Mouse (Mus musculus) heart, postnatal 0 days (tissue): Measurements from ENCODE around the gene Wnt9b. TPM values are rescaled to one million over a fixed set of nuclear protein-coding genes. Genes with fewer than 3 reads are reported as not detected.

Experiments
- ATAC-seq: fragments of 200-750 bp; cut with Nextera tagmentation; 2 replicates; pipeline ENCODE4 v1.8.0; 2017; ENCODE audit warnings: low read depth, moderate number of reproducible peaks, moderate library complexity; ENCODE audit not compliant: insufficient read depth
- DNase-seq: peaks from one replicate; pipeline ENCODE4 v3.0.0-alpha.2; 2016; ENCODE audit warnings: low spot score
- H3K27ac ChIP-seq: fragments of 300-500 bp; sonication (generic); 2 replicates; pipeline ENCODE4 v1.5.1; 2014; ENCODE audit warnings: low read depth, mild to moderate bottlenecking
- H3K27me3 ChIP-seq: fragments of 300-500 bp; sonication (generic); 2 replicates; pipeline ENCODE4 v1.6.1; 2014; ENCODE audit warnings: low read length, mixed read lengths; ENCODE audit not compliant: control insufficient read depth, insufficient read depth
- H3K36me3 ChIP-seq: fragments of 300-500 bp; sonication (generic); replicated peaks from 2 replicates; pipeline ENCODE4 v1.6.1; 2014; ENCODE audit warnings: low read length, mixed read lengths; ENCODE audit not compliant: control insufficient read depth, insufficient read depth
- H3K4me1 ChIP-seq: fragments of 300-500 bp; sonication (generic); 2 replicates; pipeline ENCODE4 v1.6.1; 2014; ENCODE audit warnings: antibody characterized with exemption; ENCODE audit not compliant: control insufficient read depth, insufficient read depth
- H3K4me2 ChIP-seq: fragments of 300-500 bp; sonication (generic); 2 replicates; pipeline ENCODE4 v1.6.1; 2014; ENCODE audit warnings: low read depth, mild to moderate bottlenecking, low read length, moderate library complexity
- H3K4me3 ChIP-seq: fragments of 300-500 bp; sonication (generic); 2 replicates; pipeline ENCODE4 v1.5.1; 2014; ENCODE audit warnings: low read depth, low read length
- H3K9ac ChIP-seq: fragments of 300-500 bp; sonication (generic); replicated peaks from 2 replicates; pipeline ENCODE4 v1.6.1; 2014; ENCODE audit warnings: low read depth, low read length, mixed read lengths
- H3K9me3 ChIP-seq: fragments of 300-500 bp; sonication (generic); replicated peaks from 2 replicates; pipeline ENCODE4 v1.6.1; 2016; ENCODE audit warnings: low read length; ENCODE audit not compliant: control insufficient read depth
- CTCF ChIP-seq: IDR thresholded peaks from 2 replicates; pipeline ENCODE4 v1.5.1; 2016; ENCODE audit warnings: antibody characterized with exemption, control low read depth, low read depth
- EP300 ChIP-seq: IDR thresholded peaks from 2 replicates; pipeline ENCODE4 v1.6.1; 2016; ENCODE audit warnings: antibody characterized with exemption, low read depth
- WGBS: fragments of 180-500 bp; shearing (Covaris S2); extraction: QIAGEN DNeasy Blood & Tissue Kit; methylation state at CpG from one replicate; pipeline ENCODE4 v1.1.7; 2014; 5-methylcytosine and 5-hydroxymethylcytosine counted together
- polyA plus RNA-seq: library from polyadenylated mRNA; unstranded; fragments of >200 nt; fragmentation: Nextera tagmentation; extraction: Ambion mirVana; gene quantifications from 2 replicates; pipeline ENCODE4 v1.2.1, GENCODE M21; 2015
- total RNA-seq: library from RNA; depleted of rRNA; stranded (reverse); fragments of >200 nt; gene quantifications from 2 replicates; pipeline ENCODE4 v1.2.3, GENCODE M21; 2014; ENCODE audit warnings: low replicate concordance

Gene Wnt9b
- total and polyA plus RNA-seq, 2 experiments from 2014 or later: 0.59 to 0.92 TPM

GRCm38 (mm10) chr11:103716971-103717370 is 32.6 kb downstream of the Wnt9b start:
- H3K4me2 ChIP-seq: no peak overlapping the region
- no peak for TF ChIP-seq CTCF
- no peak for TF ChIP-seq EP300
- no peaks in the 10 kb centered on the region for H3K27me3 ChIP-seq
- H3K4me1 ChIP-seq: no peaks in the 10 kb centered on the region
- ATAC-seq: no peak
- H3K4me3 ChIP-seq: no peak overlapping the region
- no peaks in the 10 kb centered on the region for H3K9me3 ChIP-seq
- no peaks in the 10 kb centered on the region for H3K36me3 ChIP-seq
- H3K27ac ChIP-seq: no peak overlapping the region
- 44% methylated on average over 9 of the region's 9 CpGs for WGBS
- DNase-seq: no peak
- H3K9ac ChIP-seq: no peak overlapping the region

- Histone ChIP-seq H3K4me1 (no peaks in the 10 kb centered on the region), H3K9ac (no peak overlapping the region), H3K36me3 (no peaks in the 10 kb centered on the region), H3K27ac (no peak overlapping the region), H3K4me3 (no peak overlapping the region), H3K4me2 (no peak overlapping the region), H3K9me3 (no peaks in the 10 kb centered on the region), H3K27me3 (no peaks in the 10 kb centered on the region)
- DNase-seq (no peak), ATAC-seq (no peak)
- TF ChIP-seq EP300 (no peak), CTCF (no peak)
- WGBS: 79% methylated on average over 2 of the region's 2 CpGs
These were observed 35.5 kb downstream of the Wnt9b start for GRCm38 (mm10) chr11:103714074-103714473.

GRCm38 (mm10) chr11:103711851-103712587 is 37.6 kb downstream of the Wnt9b start:
- Histone ChIP-seq H3K4me3 (no peak overlapping the region), H3K27me3 (no peaks in the 10 kb centered on the region), H3K4me1 (no peaks in the 10 kb centered on the region), H3K4me2 (no peak overlapping the region), H3K36me3 (no peaks in the 10 kb centered on the region), H3K9ac (no peak overlapping the region), H3K9me3 (no peaks in the 10 kb centered on the region), H3K27ac (no peak overlapping the region)
- DNase-seq (no peak), ATAC-seq (no peak)
- 46% methylated on average over 28 of the region's 28 CpGs for WGBS
- TF ChIP-seq CTCF: no peak
- TF ChIP-seq EP300: no peak

- Histone ChIP-seq H3K4me3 (no peak overlapping the region), H3K9ac (no peak overlapping the region), H3K27ac (no peak overlapping the region), H3K4me1 (no peaks in the 10 kb centered on the region), H3K36me3 (no peaks in the 10 kb centered on the region), H3K9me3 (no peaks in the 10 kb centered on the region), H3K4me2 (no peak overlapping the region), H3K27me3 (no peaks in the 10 kb centered on the region)
- DNase-seq: no peak
- WGBS: 72% methylated on average over 1 of the region's 1 CpGs
- no peak for ATAC-seq
- TF ChIP-seq CTCF (no peak), EP300 (no peak)
These were observed 39.6 kb downstream of the Wnt9b start for GRCm38 (mm10) chr11:103709982-103710381.

- Histone ChIP-seq H3K9ac (no peak overlapping the region), H3K4me1 (no peaks in the 10 kb centered on the region), H3K27me3 (no peaks in the 10 kb centered on the region), H3K4me2 (no peak overlapping the region), H3K36me3 (no peaks in the 10 kb centered on the region), H3K27ac (peak overlapping the region; percentile 62), H3K9me3 (no peaks in the 10 kb centered on the region), H3K4me3 (no peak overlapping the region)
- DNase-seq (peak; percentile 64), ATAC-seq (peak; percentile 87)
- peak; percentile 5; the same call in 1 of the 2 replicates for TF ChIP-seq CTCF
- TF ChIP-seq EP300: peak; percentile 54; the same call in 1 of the 2 replicates
- 46% methylated on average over 8 of the region's 8 CpGs for WGBS
These were observed 42.6 kb downstream of the Wnt9b start for GRCm38 (mm10) chr11:103707005-103707404.
